Mouse (Mus musculus) intestine, embryonic 16.5 days (tissue): Measurements from ENCODE around the gene Ddx31. TPM values are rescaled to one million over a fixed set of nuclear protein-coding genes. Genes with fewer than 3 reads are reported as not detected.

Experiments
- ATAC-seq: fragments of 200-750 bp; cut with Nextera tagmentation; 2 replicates; pipeline ENCODE4 v1.8.0; 2017; ENCODE audit warnings: moderate TSS enrichment, moderate library complexity
- H3K27ac ChIP-seq: fragments of 300-500 bp; sonication (generic); 2 replicates; pipeline ENCODE4 v1.5.1; 2014; ENCODE audit warnings: mild to moderate bottlenecking, low read length
- H3K27me3 ChIP-seq: fragments of 300-500 bp; sonication (generic); replicated peaks from 2 replicates; pipeline ENCODE4 v1.6.1; 2014; ENCODE audit warnings: low read length, control low read depth, mixed read lengths; ENCODE audit not compliant: control insufficient read depth, insufficient read depth
- H3K36me3 ChIP-seq: fragments of 300-500 bp; sonication (generic); 2 replicates; pipeline ENCODE4 v1.6.1; 2014; ENCODE audit warnings: low read length, control low read depth; ENCODE audit not compliant: control insufficient read depth, insufficient read depth
- H3K4me1 ChIP-seq: fragments of 300-500 bp; sonication (generic); 2 replicates; pipeline ENCODE4 v1.6.1; 2014; ENCODE audit warnings: low read length, control low read depth, mixed read lengths; ENCODE audit not compliant: control insufficient read depth, insufficient read depth
- H3K4me2 ChIP-seq: fragments of 300-500 bp; sonication (generic); 2 replicates; pipeline ENCODE4 v1.6.1; 2014; ENCODE audit warnings: low read depth, low read length, control low read depth
- H3K4me3 ChIP-seq: fragments of 300-500 bp; sonication (generic); 2 replicates; pipeline ENCODE4 v1.5.1; 2014; ENCODE audit warnings: mild to moderate bottlenecking, low read length
- H3K9ac ChIP-seq: fragments of 300-500 bp; sonication (generic); 2 replicates; pipeline ENCODE4 v1.6.1; 2014; ENCODE audit warnings: low read depth, low read length
- H3K9me3 ChIP-seq: fragments of 300-500 bp; sonication (generic); 2 replicates; pipeline ENCODE4 v1.6.1; 2016; ENCODE audit warnings: low read length, control low read depth; ENCODE audit not compliant: control insufficient read depth
- WGBS: fragments of 180-500 bp; shearing (Covaris S2); extraction: QIAGEN DNeasy Blood & Tissue Kit; methylation state at CpG from one replicate; pipeline ENCODE4 v1.1.7; 2014; 5-methylcytosine and 5-hydroxymethylcytosine counted together
- polyA plus RNA-seq: library from polyadenylated mRNA; unstranded; fragments of >200 nt; fragmentation: Nextera tagmentation; extraction: Ambion mirVana; gene quantifications from 2 replicates; pipeline ENCODE4 v1.2.1, GENCODE M21; 2015

Gene Ddx31
- polyA plus RNA-seq, result 10.5 and 11.4 TPM in 2 replicates

GRCm38 (mm10) chr2:28840222-28840951 is at the start of gene Ddx31, which contains the start of gene Gtf3c4:
Ddx31 (plus strand) TSS chr2:28840406.
Gtf3c4 (minus strand) TSS chr2:28840360.
- Histone ChIP-seq H3K4me3 (peak within 1 kb of the TSS; percentile 96), H3K36me3 (peaks cover 4% of the 10 kb centered on the region; the same call in 1 of the 2 replicates), H3K9me3 (no peaks in the 10 kb centered on the region)

GRCm38 (mm10) chr2:28792931-28793610 is 47.1 kb upstream of the Ddx31 start:
- no peak overlapping the region for H3K27ac ChIP-seq

More at GRCm38 (mm10) chr2:28840222-28840951, at the start of gene Ddx31, which contains the start of gene Gtf3c4:
- Histone ChIP-seq H3K4me1 (peaks cover 27% of the 10 kb centered on the region), H3K9ac (peak within 1 kb of the TSS; percentile 90), H3K27ac (peak within 1 kb of the TSS; percentile 94), H3K27me3 (no peaks in the 10 kb centered on the region), H3K4me2 (peak within 1 kb of the TSS; percentile 88)
- peak; percentile 96 for ATAC-seq
- WGBS, result under 1% methylated on average over 63 of the region's 63 CpGs

GRCm38 (mm10) chr2:28794623-28795022 is 45.6 kb upstream of the Ddx31 start:
- Histone ChIP-seq H3K9me3 (no peaks in the 10 kb centered on the region), H3K9ac (no peak overlapping the region), H3K27me3 (no peaks in the 10 kb centered on the region), H3K36me3 (no peaks in the 10 kb centered on the region), H3K27ac (no peak overlapping the region), H3K4me3 (no peak overlapping the region), H3K4me1 (no peaks in the 10 kb centered on the region), H3K4me2 (no peak overlapping the region)
- ATAC-seq, result no peak
- WGBS, result 77% methylated on average over 5 of the region's 5 CpGs

More at GRCm38 (mm10) chr2:28792931-28793610, 47.1 kb upstream of the Ddx31 start:
- H3K27me3 ChIP-seq, result no peaks in the 10 kb centered on the region
- no peaks in the 10 kb centered on the region for H3K36me3 ChIP-seq
- no peaks in the 10 kb centered on the region for H3K9me3 ChIP-seq
- H3K9ac ChIP-seq, result 0 out of 2 replicates have a peak overlapping the region, but pooled peaks have one; percentile 37
- WGBS, result 22% methylated on average over 5 of the region's 6 CpGs
- no peaks in the 10 kb centered on the region for H3K4me1 ChIP-seq
- H3K4me3 ChIP-seq, result no peak overlapping the region
- peak overlapping the region; percentile 33 for H3K4me2 ChIP-seq
- peak; percentile 84 for ATAC-seq

- 69% methylated on average over 8 of the region's 8 CpGs for WGBS
- no peak overlapping the region for H3K9ac ChIP-seq
- no peaks in the 10 kb centered on the region for H3K9me3 ChIP-seq
- no peaks in the 10 kb centered on the region for H3K36me3 ChIP-seq
- H3K27ac ChIP-seq, result no peak overlapping the region
- H3K4me2 ChIP-seq, result no peak overlapping the region
- no peaks in the 10 kb centered on the region for H3K4me1 ChIP-seq
- no peak for ATAC-seq
- H3K4me3 ChIP-seq, result no peak overlapping the region
- no peaks in the 10 kb centered on the region for H3K27me3 ChIP-seq
Measured at GRCm38 (mm10) chr2:28796298-28796697, 43.9 kb upstream of the Ddx31 start.

GRCm38 (mm10) chr2:28797490-28798106 is 42.6 kb upstream of the Ddx31 start:
- no peaks in the 10 kb centered on the region for H3K27me3 ChIP-seq
- ATAC-seq, result no peak
- no peaks in the 10 kb centered on the region for H3K4me1 ChIP-seq
- no peak overlapping the region for H3K9ac ChIP-seq
- H3K27ac ChIP-seq, result no peak overlapping the region
- WGBS, result 64% methylated on average over 18 of the region's 18 CpGs
- no peak overlapping the region for H3K4me2 ChIP-seq
- H3K9me3 ChIP-seq, result no peaks in the 10 kb centered on the region
- H3K4me3 ChIP-seq, result no peak overlapping the region
- H3K36me3 ChIP-seq, result no peaks in the 10 kb centered on the region

- no peak overlapping the region for H3K27ac ChIP-seq
- H3K4me3 ChIP-seq, result no peak overlapping the region
- H3K9me3 ChIP-seq, result no peaks in the 10 kb centered on the region
- H3K36me3 ChIP-seq, result no peaks in the 10 kb centered on the region
- H3K27me3 ChIP-seq, result no peaks in the 10 kb centered on the region
- no peak for ATAC-seq
- H3K4me2 ChIP-seq, result no peak overlapping the region
- no peak overlapping the region for H3K9ac ChIP-seq
- 27% methylated on average over 3 of the region's 3 CpGs for WGBS
- H3K4me1 ChIP-seq, result no peaks in the 10 kb centered on the region
Measured at GRCm38 (mm10) chr2:28798390-28798789, 41.8 kb upstream of the Ddx31 start.

- no peak for ATAC-seq
- Histone ChIP-seq H3K4me3 (no peak overlapping the region), H3K27ac (no peak overlapping the region), H3K4me1 (no peaks in the 10 kb centered on the region), H3K9me3 (no peaks in the 10 kb centered on the region), H3K36me3 (no peaks in the 10 kb centered on the region), H3K27me3 (no peaks in the 10 kb centered on the region), H3K9ac (no peak overlapping the region), H3K4me2 (no peak overlapping the region)
- WGBS, result 35% methylated on average over 2 of the region's 2 CpGs
Measured at GRCm38 (mm10) chr2:28799575-28799974, 40.6 kb upstream of the Ddx31 start.

- no peak overlapping the region for H3K27ac ChIP-seq
- no peak overlapping the region for H3K9ac ChIP-seq
- no peaks in the 10 kb centered on the region for H3K36me3 ChIP-seq
- no peak overlapping the region for H3K4me2 ChIP-seq
- H3K9me3 ChIP-seq, result no peaks in the 10 kb centered on the region
- no peak for ATAC-seq
- no peaks in the 10 kb centered on the region for H3K27me3 ChIP-seq
- no peaks in the 10 kb centered on the region for H3K4me1 ChIP-seq
- WGBS, result 83% methylated on average over 7 of the region's 7 CpGs
- H3K4me3 ChIP-seq, result no peak overlapping the region
Measured at GRCm38 (mm10) chr2:28803406-28803805, 36.8 kb upstream of the Ddx31 start.

GRCm38 (mm10) chr2:28808841-28809240 is 31.4 kb upstream of the Ddx31 start:
- 85% methylated on average over 6 of the region's 6 CpGs for WGBS
- H3K4me1 ChIP-seq, result no peaks in the 10 kb centered on the region
- H3K27me3 ChIP-seq, result no peaks in the 10 kb centered on the region
- H3K4me3 ChIP-seq, result no peak overlapping the region
- no peak overlapping the region for H3K4me2 ChIP-seq
- no peak overlapping the region for H3K27ac ChIP-seq
- no peak for ATAC-seq
- H3K9ac ChIP-seq, result no peak overlapping the region
- H3K9me3 ChIP-seq, result no peaks in the 10 kb centered on the region
- no peaks in the 10 kb centered on the region for H3K36me3 ChIP-seq
